Mouse (Mus musculus) megakaryocyte, embryonic 14.5 days (primary cell): Measurements from ENCODE around the gene Hdac5.

Experiments
- FLI1 ChIP-seq: IDR thresholded peaks from 2 replicates; pipeline ENCODE4 v1.6.1; 2012; ENCODE audit warnings: low read length, inconsistent platforms, mixed read lengths
- GATA1 ChIP-seq: IDR thresholded peaks from 3 replicates; pipeline ENCODE4 v1.6.1; 2012; ENCODE audit warnings: mixed read lengths, low read length, inconsistent platforms, borderline replicate concordance

GRCm38 (mm10) chr11:102198245-102198644 lies 31.7 kb downstream of the Hdac5 start:
- TF ChIP-seq GATA1 (no peak), FLI1 (no peak)
